Mouse (Mus musculus) neural tube, embryonic 15.5 days (tissue): Measurements from ENCODE around the gene Fbxo9. TPM values are rescaled to one million over a fixed set of nuclear protein-coding genes. Genes with fewer than 3 reads are reported as not detected.

Experiments used
- ATAC-seq: fragments of 200-750 bp; cut with Nextera tagmentation; 2 replicates; pipeline ENCODE4 v1.8.0; 2017; ENCODE audit warnings: mild to moderate bottlenecking, moderate TSS enrichment, moderate library complexity; ENCODE audit not compliant: low FRiP score
- H3K27ac ChIP-seq: fragments of 300-500 bp; sonication (generic); replicated peaks from 2 replicates; pipeline ENCODE4 v1.5.1; 2015; ENCODE audit warnings: mild to moderate bottlenecking, inconsistent platforms
- H3K27me3 ChIP-seq: fragments of 300-500 bp; sonication (generic); replicated peaks from 2 replicates; pipeline ENCODE4 v1.6.1; 2015; ENCODE audit warnings: inconsistent platforms
- H3K36me3 ChIP-seq: fragments of 300-500 bp; sonication (generic); 2 replicates; pipeline ENCODE4 v1.6.1; 2015; ENCODE audit warnings: inconsistent platforms
- H3K4me1 ChIP-seq: fragments of 300-500 bp; sonication (generic); 2 replicates; pipeline ENCODE4 v1.6.1; 2015; ENCODE audit warnings: inconsistent platforms
- H3K4me2 ChIP-seq: fragments of 300-500 bp; sonication (generic); 2 replicates; pipeline ENCODE4 v1.6.1; 2015; ENCODE audit warnings: inconsistent platforms, mild to moderate bottlenecking, moderate library complexity
- H3K4me3 ChIP-seq: fragments of 300-500 bp; sonication (generic); replicated peaks from 2 replicates; pipeline ENCODE4 v1.5.1; 2015; ENCODE audit warnings: mild to moderate bottlenecking, inconsistent platforms
- H3K9ac ChIP-seq: fragments of 300-500 bp; sonication (generic); replicated peaks from 2 replicates; pipeline ENCODE4 v1.6.1; 2015; ENCODE audit warnings: mild to moderate bottlenecking, inconsistent platforms
- H3K9me3 ChIP-seq: fragments of 300-500 bp; sonication (generic); replicated peaks from 2 replicates; pipeline ENCODE4 v1.6.1; 2016; ENCODE audit warnings: inconsistent platforms
- WGBS: fragments of 180-500 bp; shearing (Covaris S2); methylation state at CpG from one replicate; pipeline ENCODE4 v1.1.7; 2015; ENCODE audit warnings: mixed read lengths; 5-methylcytosine and 5-hydroxymethylcytosine counted together
- polyA plus RNA-seq: library from polyadenylated mRNA; unstranded; fragments of >200 nt; fragmentation: Nextera tagmentation; extraction: Ambion mirVana; gene quantifications from 2 replicates; pipeline ENCODE4 v1.2.1, GENCODE M21; 2015

Fbxo9 gene
- polyA plus RNA-seq, 1 experiment from 2014 or later, result 90.9 TPM

DNA sequence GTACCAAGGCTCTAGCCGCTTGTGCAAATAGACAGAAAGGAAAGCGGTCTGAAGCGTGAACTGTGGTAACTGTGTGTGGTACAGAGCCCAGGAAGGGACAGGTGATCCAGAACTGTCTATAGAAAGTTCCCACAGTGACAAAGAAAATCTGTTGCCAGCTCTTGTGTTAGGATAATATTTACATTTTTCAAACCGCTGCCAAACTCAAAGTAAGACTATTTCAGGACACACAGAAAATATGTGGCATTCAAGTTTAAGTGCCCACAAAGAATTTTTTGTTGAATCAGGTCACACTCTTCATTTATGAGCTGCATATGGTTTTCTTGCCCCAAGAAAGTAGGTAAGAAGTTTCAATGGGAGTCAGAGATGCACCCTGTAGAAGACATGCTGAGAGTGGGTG is 75.9 kb downstream of the Fbxo9 start:
- no peak for ATAC-seq
- WGBS, result 88% methylated on average over 4 of the region's 4 CpGs
- no peaks in the 10 kb centered on the region for H3K4me1 ChIP-seq

More for the DNA sequence above, 75.9 kb downstream of the Fbxo9 start:
- no peak overlapping the region for H3K27ac ChIP-seq
- no peak overlapping the region for H3K4me2 ChIP-seq
- no peak overlapping the region for H3K4me3 ChIP-seq
- no peak overlapping the region for H3K9ac ChIP-seq
- no peaks in the 10 kb centered on the region for H3K9me3 ChIP-seq
- H3K27me3 ChIP-seq, result no peaks in the 10 kb centered on the region
- H3K36me3 ChIP-seq, result no peaks in the 10 kb centered on the region

Other genes with a start within 250 kb of the Fbxo9 start
- 61.8 and 70.4 TPM in 2 replicates for gene Elovl5, start 191.7 kb downstream of the Fbxo9 start, polyA plus RNA-seq
- not detected in 2 replicates for gene Gcm1, start 57.1 kb downstream of the Fbxo9 start, polyA plus RNA-seq
- 30.2 and 30.6 TPM in 2 replicates for gene Ick, start 127 bp upstream of the Fbxo9 start, polyA plus RNA-seq
- 38.4 and 40.5 TPM in 2 replicates for gene Gsta4, start 73.7 kb upstream of the Fbxo9 start, polyA plus RNA-seq
- 0.22 TPM in 1 of 2 replicates, not detected in the other for gene Gsta1, start 121.6 kb upstream of the Fbxo9 start, polyA plus RNA-seq
- gene Gm3776, start 148.1 kb upstream of the Fbxo9 start, polyA plus RNA-seq, result not detected in 2 replicates
- not detected in 2 replicates for gene Gm10639, start 180.9 kb upstream of the Fbxo9 start, polyA plus RNA-seq
- gene Omt2a, start 205.7 kb upstream of the Fbxo9 start, polyA plus RNA-seq, result not detected in 2 replicates
- not detected in 2 replicates for gene Omt2b, start 218.5 kb upstream of the Fbxo9 start, polyA plus RNA-seq
- 0.82 TPM in 1 of 2 replicates, not detected in the other for gene Gsta2, start 246.7 kb upstream of the Fbxo9 start, polyA plus RNA-seq